Mouse (Mus musculus) skeletal muscle tissue, adult 2 months (tissue): ENCODE results near the gene Bace1.

Source experiments
- DNase-seq: peaks from one replicate; pipeline ENCODE4 v3.0.0-alpha.2; 2012; ENCODE audit warnings: low read depth, low spot score

The Bace1 gene

GRCm38 (mm10) chr9:45893681-45894080 lies 55.3 kb downstream of the Bace1 start:
- no peak for DNase-seq

DNA sequence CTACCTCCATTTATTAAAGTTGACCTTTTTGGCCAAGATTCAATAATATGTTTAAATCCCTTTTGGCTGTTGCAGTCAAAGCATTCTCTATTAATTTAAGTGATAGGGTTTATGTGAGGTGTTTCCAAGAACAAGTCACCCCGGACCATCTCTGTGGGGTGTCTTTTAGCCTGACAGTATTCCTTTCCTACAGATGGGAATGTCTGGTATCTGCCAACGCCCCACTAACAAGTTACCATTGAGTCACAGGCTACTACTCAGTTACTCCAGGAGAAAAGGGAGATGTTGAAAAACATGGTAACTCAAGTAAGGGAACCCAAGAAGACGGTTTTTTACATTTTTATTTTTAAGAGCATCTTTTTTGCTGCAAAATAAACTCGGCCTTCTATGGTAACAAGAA lies 66.8 kb downstream of the Bace1 start:
- DNase-seq: no peak

- no peak for DNase-seq
Measured at GRCm38 (mm10) chr9:45905811-45906237, 67.4 kb downstream of the Bace1 start.

DNA sequence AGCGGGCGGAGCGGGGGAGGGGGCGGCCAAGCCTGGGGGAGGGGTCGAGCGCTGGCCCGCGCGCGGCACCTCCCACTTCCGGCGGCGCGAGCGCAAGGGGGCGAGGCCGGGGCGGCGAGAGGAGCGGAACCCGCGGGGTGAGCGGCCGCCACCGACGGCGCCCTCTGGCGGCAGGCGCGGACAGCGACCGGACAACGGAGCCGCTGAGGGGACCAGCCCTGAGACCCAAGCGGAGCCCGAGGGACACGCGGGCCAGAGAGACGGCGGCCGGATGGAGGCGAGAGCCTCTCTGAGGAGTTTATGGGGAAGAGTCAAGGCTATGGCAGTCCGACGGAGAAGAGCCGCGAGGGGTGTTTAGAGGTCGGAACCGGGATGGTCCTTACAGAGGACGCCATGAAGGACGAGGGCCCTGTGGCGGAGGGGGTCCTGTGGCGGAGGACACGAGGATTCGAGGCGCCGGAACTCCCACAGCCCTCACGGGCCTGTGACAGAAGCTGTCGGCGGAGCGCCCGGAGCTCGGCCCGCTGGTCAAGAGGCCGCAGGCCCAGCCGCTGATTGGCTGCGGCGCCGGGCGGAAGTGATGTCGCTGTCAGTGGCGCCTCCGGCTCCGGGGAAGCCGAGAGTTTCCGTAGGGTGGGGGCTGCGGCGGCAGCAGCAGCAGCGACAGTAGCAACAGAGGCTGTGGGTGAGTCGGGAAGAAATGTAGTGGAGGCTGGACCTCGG lies 68.1 kb downstream of the Bace1 start, which contains the start of the genes Pcsk7 and Rnf214:
Pcsk7 (plus strand) TSS at position 143 of the 723 bp plus-strand sequence.
Rnf214 (minus strand) TSS at position 557 of the 723 bp plus-strand sequence.
- DNase-seq: peak; percentile 92

GRCm38 (mm10) chr9:45907078-45907428 lies 68.7 kb downstream of the Bace1 start:
- no peak for DNase-seq

DNA sequence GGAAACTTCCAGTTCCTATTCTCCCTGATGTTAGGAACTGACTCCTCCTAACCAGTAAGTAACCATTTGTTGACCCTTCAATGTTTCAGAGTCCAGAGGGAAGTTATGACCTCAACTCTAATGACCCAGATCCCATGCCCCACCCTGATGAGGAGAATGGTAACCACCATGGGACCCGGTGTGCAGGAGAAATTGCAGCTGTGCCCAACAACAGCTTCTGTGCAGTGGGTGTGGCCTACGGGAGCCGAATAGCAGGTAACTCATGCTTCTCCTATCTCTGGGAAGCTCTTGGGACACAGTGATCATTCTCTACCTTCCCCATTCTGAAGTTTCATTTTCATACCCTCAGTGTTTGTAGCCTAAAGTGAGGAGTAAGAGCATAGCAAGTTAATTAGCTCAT lies 72.6 kb downstream of the Bace1 start:
- no peak for DNase-seq

GRCm38 (mm10) chr9:45911673-45912072 lies 73.3 kb downstream of the Bace1 start:
- DNase-seq: no peak
